Comparison of ENCODE assay signal across 23 mouse cellular contexts in the genomic region with DNA sequence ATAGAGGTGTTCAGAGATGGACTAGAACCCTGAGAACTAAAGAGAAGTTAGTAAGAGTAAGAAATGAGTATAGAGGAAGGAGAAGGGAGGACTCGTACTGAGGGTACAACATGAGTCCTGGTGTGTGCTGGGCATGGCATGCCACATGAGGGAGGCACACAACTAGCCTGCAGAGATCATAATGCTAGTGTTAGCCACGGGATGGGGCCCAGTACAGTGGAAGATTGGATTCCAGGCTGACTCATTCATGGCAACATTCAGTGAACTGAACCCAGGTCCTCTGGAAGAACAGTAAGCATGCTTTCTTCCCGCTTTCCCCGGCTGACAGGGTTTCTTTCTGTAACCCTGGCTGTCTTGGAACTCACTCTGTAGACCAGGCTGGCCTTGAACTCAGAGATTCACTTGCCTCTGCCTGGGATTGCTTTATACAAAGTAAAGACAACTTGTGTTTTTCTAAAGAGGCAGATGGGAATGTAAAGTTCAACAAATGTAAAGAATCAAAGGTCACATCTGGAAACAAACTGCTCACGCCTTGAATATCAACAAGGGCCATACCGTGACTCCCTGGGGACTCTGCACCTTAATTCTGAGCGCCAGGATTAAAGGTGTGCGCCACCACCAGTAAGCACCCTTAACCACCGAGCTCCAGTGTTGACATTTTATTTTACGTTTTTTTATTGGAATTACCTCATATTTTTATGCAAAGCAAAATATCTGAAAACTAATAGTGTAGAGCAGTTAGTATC.
"Had no signal": no experiment of that assay in that cellular context is flagged by ENCODE, and none has a peak within 500 bp of the region (broad histone marks: within the 10 kb centered on the region; RNA-seq: fewer than 3 reads in every experiment).

No protein-coding gene starts in this region.

- H3K4me1 ChIP-seq: liver, embryonic 15.5 days; megakaryocyte, embryonic 14.5 days; midbrain, embryonic 13.5 days; midbrain, embryonic 15.5 days; neural tube, embryonic 13.5 days; neural tube, embryonic 15.5 days; stomach, embryonic 15.5 days had no signal

- H3K9me3 ChIP-seq: liver, embryonic 15.5 days; lung, embryonic 15.5 days; megakaryocyte, embryonic 14.5 days; midbrain, embryonic 13.5 days; midbrain, embryonic 15.5 days; neural tube, embryonic 13.5 days; neural tube, embryonic 15.5 days; stomach, embryonic 15.5 days had no signal

- H3K4me2 ChIP-seq: liver, embryonic 15.5 days; lung, embryonic 15.5 days; midbrain, embryonic 11.5 days; midbrain, embryonic 13.5 days; midbrain, embryonic 15.5 days; neural tube, embryonic 13.5 days; neural tube, embryonic 15.5 days; stomach, embryonic 15.5 days had no signal

- DNase-seq: liver, postnatal 0 days; lung, adult 2 months; lung, postnatal 14 days; lung, postnatal 36 days; retina, postnatal 1 day; right cerebral cortex, adult 18-20 months; right cerebral cortex, postnatal 25 days; right cerebral cortex, postnatal 4 days; thymus, adult 18-20 months; thymus, postnatal 14 days; thymus, postnatal 36 days had no signal

- H3K27me3 ChIP-seq: liver, embryonic 15.5 days; lung, embryonic 15.5 days; megakaryocyte, embryonic 14.5 days; midbrain, embryonic 13.5 days; midbrain, embryonic 15.5 days; neural tube, embryonic 13.5 days; neural tube, embryonic 15.5 days; stomach, embryonic 15.5 days had no signal

- H3K4me3 ChIP-seq: liver, embryonic 15.5 days; lung, embryonic 15.5 days; megakaryocyte, embryonic 14.5 days; midbrain, embryonic 13.5 days; midbrain, embryonic 15.5 days; myocyte; neural tube, embryonic 13.5 days; neural tube, embryonic 15.5 days; stomach, embryonic 15.5 days had no signal

- ATAC-seq: liver, postnatal 0 days; lung, postnatal 0 days; midbrain, embryonic 13.5 days; midbrain, embryonic 15.5 days had no signal

- H3K27ac ChIP-seq: liver, embryonic 15.5 days; lung, embryonic 15.5 days; macrophage; midbrain, embryonic 13.5 days; midbrain, embryonic 15.5 days; neural tube, embryonic 13.5 days; neural tube, embryonic 15.5 days; stomach, embryonic 15.5 days had no signal

- H3K9ac ChIP-seq: liver, embryonic 15.5 days; liver, postnatal 0 days; lung, embryonic 15.5 days; midbrain, embryonic 13.5 days; midbrain, embryonic 15.5 days; neural tube, embryonic 13.5 days; neural tube, embryonic 15.5 days; stomach, embryonic 15.5 days had no signal

- H3K36me3 ChIP-seq: midbrain, embryonic 15.5 days; stomach, embryonic 15.5 days had no signal
